Mouse (Mus musculus): Measurements from ENCODE around the gene Efnb2. TPM values are rescaled to one million over a fixed set of nuclear protein-coding genes. Genes with fewer than 3 reads are reported as not detected.

The Efnb2 gene
- total RNA-seq, 2 experiments from 2014 or later, result not detected

DNA sequence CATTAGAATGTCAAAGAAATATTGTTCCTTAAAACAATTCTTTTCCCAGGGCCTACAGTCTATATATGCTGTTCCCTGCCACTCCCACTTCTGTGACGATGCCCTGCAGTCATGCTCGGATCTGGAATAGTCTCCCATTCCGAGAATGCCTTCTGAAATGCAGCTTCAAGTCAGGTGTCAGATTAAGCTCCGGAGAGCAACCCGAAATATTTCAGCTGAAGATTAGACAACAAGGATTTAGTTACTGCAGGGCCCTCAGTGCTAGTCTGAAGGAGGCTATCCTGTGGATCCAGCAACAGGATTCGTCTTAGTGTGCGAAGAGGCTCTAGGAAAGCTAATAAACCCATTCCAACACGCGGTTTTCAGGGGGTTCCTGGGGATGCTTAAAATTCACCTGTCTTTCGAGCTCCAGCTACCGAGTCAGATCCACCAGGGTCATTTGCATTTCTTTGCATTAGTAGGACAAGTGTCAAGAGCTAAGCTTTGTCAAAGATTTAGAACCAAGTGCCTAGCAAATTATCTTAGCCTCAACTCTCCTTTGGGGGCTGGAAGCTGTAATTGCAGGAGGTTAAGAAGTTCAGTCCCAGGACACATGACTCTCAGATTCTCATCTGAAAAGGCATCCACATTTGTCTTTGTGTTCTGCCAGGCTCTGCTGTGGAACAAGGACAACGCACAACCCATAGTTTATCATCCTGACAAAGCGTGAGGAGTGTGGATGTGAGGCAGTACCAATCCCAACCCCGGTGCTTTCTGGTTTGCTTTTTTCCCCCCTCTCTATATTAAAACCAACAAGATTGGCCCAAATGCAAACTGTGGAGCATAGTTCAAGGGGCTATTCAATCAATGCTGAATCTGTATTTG lies 4.2 kb downstream of the Efnb2 start:
- ATAC-seq (replicated peaks; ENCODE audit: low FRiP score, poor library complexity, severe bottlenecking), result no peak

DNA sequence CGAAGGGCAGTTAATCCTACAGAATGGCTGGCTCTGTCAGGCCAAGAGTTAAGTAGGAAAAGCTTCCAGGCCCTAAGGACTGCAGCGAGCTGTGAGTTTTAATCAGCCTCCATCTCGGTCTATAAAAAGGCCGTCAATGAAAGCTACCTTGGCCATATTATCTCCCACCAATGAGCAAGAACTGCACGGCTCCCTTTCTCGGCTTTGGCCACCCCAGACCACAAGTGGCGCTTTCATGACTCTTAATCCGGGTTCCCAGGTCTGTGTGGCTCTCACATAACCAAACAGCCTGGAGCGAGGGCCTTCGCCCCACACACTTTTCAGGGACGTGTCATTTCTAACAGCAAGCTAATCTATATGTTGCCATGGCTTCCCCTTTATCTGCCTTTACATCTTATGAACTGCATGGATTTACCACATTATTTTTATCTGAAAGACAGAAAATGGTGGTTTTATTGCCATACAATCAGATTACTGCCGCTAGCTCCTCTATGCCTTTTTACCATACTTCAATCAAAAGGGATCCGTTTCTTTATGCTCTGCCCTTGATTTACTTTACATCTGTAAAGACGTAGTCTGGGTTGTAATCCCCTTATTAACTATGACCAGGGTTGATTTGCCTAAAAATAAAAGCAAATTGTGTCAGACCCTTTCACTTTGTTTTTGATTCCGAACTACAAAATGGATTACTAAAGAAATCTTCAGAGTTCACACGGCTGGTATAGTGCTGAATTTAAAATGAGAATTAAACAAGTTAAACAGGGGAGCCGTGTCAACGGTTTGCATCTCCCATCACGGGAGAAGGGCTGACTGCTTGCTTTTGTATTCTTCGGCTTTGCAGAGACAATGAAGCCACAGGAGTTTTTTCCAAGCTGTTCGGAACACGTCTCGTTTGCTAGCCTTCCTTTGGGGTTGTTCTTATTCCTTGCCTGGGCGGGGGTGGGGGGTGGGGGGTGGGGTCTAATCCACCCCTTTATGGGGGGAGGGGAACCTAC lies 5.4 kb downstream of the Efnb2 start:
- no peak for ATAC-seq (replicated peaks; ENCODE audit: low FRiP score, poor library complexity, severe bottlenecking)

DNA sequence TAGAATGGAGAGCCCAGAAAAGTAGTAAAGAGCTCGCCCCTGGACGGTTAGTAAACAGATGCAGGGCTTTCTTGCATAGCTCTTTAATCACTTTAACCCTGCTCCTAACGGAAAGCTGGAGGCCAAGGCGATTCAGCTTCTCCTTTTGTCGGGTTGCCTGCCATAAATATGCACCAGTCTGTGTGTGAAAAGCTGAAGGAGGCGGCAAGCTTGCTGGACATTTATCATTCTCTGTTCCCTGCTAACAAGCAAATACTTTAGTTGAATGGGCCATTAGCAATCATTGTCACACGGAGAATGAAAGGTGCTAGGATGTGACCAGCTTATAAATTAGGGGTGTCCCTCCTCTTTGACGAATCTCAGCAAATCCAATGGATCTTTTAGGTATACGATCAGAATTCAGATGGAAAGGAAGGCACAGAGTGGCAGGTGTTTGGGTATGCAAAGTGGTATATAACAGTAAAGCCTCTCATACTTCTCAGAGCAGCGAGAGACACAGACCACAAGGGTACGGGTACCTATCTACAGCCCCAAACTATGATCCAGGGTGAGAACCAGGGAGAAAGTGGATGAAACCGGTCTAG lies 7.0 kb downstream of the Efnb2 start:
- no peak for ATAC-seq (replicated peaks; ENCODE audit: low FRiP score, poor library complexity, severe bottlenecking)

DNA sequence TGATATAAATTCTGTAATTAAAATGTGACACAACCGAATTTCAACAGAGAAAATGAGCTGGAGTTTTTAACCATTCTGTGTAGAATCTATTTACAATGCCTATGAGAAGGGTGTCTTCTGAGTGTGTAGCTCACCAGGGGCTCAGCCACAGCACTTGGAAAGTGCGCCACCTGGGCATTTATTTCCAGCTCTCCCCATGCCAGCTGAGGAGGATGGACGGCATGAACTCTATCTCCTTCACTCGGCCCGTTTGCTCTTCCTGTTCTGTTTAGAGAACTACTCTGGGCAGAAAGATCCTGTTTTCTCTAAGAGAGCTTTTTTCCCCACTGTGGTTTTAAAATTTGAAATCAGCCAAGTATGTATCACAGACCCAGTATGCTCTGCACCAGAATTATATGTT lies 7.7 kb downstream of the Efnb2 start:
- no peak for ATAC-seq (replicated peaks; ENCODE audit: low FRiP score, poor library complexity, severe bottlenecking)

DNA sequence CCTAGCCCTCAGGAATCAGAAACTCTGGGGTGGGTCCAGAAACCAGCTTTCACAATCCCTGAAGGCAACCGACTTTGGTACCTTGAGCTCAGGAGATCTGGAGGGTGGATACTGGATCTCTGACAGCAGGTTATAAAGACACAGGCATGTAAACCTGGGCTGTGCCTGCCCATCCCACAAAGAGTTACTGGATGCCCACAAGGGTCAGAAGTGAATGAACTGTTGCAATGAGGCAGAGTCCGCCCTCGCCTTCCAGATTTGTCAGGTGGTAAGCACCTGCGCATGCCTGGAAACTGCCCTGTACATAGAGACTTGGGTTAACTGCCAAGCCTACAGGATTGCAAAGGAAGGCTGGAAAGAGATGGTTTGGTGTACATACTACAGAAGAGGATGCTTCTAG lies 8.7 kb downstream of the Efnb2 start:
- no peak for ATAC-seq (replicated peaks; ENCODE audit: low FRiP score, poor library complexity, severe bottlenecking)

DNA sequence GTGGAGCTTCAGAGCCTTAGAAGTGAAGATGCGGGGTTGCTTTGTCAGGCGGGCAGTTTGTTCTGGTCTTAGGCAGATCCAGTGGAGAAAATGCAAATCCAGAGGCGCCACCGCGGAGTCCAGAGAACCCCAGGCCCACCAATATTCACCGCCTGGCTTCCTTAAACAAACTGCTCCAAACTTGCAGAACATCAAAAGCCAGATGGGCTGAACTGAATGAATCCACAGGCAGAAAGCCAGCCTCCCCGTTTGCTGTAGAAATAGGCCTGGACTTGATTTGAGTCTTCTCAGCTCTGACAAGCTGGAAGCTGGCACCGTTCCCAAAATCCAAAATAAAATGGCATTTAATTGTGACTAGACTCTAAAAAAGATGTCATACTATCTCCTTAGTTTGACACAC lies 11.1 kb downstream of the Efnb2 start:
- ATAC-seq (replicated peaks; ENCODE audit: low FRiP score, poor library complexity, severe bottlenecking), result no peak

DNA sequence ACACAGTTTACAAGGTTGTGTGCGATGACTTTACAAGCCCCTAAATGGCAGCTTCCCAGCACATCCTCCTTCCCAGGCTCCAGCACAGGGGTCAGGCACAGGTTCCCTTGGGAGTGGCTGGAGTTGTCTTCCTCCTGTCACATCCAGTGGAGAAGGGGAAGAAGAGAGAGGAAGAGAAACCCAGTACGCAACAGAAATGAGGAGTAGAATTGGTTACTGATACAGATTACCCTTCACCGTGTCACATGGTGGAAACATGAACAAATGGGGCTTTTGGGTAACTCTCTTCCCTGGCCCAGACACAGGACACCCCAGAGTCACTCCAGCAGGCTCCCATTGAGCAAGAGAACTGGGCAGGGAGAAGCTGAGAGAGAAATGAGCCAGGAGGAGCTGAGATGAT lies 11.5 kb downstream of the Efnb2 start:
- no peak for ATAC-seq (replicated peaks; ENCODE audit: low FRiP score, poor library complexity, severe bottlenecking)

DNA sequence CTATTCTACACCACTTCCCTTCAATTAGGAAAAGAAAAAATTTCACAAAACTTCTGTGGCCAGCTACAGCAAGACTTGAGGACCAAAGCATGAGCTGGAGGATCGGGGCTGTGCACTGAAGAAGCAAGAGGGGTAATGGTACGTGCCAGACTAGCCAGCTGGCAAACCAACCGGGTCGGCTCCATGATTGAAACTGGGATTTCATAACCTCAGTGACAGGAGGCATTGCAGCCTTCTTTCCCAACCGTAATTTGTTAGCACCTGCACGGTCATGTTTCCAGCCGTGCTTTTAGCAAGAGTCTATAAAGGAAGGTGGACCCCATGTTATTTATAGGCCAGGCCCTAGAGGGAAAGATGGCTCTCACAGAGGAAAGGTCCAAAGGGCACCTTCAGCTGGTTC lies 12.4 kb downstream of the Efnb2 start:
- no peak for ATAC-seq (replicated peaks; ENCODE audit: low FRiP score, poor library complexity, severe bottlenecking)

DNA sequence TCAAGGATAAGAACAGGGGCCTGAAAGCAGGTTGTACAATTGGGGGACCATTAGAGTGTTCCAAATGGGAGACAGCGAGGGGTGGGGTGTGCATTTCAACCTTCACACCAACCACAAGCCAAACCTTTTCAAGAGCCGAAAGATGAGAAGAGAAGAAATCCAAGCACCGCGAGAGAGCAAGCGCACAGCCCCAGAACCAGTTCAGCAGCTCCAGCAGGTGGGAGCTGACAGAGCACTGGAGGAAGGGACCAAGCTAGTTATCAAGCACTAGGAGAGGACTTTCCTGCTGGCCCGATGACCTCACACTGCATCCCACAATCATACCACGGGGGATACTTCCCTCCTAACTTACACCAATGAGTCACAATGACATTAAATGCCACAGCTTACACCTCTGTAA lies 13.2 kb downstream of the Efnb2 start:
- ATAC-seq (replicated peaks; ENCODE audit: low FRiP score, poor library complexity, severe bottlenecking), result no peak

DNA sequence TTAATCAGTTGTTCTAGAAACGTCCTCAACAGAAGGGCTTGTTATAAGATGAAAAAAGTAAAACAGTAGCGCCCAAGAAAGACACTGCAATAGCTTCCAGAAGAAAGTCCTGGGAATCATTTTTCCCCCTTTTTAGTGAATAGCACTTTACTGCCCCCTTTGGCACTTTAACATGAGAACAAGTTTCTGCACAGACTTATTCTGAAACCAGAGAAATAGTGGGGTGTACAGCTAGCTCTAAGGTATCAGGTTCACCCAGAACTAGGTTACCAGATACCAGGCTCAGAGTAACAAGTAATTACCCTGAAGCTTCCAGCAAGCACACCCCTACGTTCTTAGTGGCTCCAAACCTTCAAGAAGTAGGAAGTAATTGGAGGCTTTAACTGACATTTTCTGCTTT lies 13.7 kb downstream of the Efnb2 start:
- no peak for ATAC-seq (replicated peaks; ENCODE audit: low FRiP score, poor library complexity, severe bottlenecking)

DNA sequence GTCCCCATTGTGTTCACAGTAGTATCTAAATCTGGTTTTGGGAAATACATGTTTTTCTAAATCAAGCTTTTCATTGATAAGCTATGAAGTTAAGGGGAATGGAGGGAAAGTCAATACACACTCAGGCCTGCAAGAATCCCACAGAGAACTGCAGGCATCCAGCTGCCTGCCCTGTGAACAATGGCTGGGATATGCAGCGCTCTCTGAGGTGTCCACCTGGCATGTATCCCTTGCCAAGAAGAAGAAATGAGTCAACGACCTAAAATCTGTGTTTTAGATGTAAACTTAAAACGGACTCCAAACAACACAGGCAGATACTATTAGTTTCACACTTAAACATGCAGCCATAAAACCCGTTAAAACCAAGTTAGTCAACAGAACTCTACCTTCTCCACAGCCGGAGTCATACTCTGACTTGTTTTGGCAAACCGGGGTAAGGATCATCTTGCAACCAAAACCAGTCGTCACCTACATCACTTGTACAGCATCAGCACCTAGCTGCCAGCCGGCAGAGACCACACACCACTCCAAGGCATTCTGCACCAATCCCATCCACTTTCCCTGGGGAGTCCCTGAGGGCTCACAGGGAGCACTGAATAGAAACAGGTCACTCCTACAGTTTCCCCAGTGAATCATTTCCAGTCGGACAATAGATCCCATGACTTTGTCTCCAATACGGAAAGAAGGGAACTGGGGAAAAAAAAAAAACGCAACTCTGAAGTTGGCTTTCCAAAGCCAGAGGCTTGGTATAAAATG lies 16.7 kb downstream of the Efnb2 start:
- ATAC-seq (replicated peaks; ENCODE audit: low FRiP score, poor library complexity, severe bottlenecking), result no peak

DNA sequence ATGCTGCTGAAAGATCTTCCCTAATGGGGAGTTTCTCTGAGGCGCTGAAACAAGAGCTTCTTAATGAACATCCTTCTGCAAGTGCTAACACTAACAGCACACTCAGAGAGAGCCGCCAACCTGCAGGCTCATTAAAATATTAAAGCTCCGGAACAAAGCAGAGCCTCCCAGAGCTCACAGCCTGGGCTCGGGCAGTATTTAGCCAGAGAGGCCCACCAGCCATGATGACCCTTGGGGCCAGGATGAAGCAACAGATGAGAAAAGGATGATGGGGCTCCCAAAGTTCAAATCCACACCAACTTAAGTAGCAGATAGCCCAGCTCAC lies 20.8 kb downstream of the Efnb2 start:
- ATAC-seq (replicated peaks; ENCODE audit: low FRiP score, poor library complexity, severe bottlenecking), result no peak

DNA sequence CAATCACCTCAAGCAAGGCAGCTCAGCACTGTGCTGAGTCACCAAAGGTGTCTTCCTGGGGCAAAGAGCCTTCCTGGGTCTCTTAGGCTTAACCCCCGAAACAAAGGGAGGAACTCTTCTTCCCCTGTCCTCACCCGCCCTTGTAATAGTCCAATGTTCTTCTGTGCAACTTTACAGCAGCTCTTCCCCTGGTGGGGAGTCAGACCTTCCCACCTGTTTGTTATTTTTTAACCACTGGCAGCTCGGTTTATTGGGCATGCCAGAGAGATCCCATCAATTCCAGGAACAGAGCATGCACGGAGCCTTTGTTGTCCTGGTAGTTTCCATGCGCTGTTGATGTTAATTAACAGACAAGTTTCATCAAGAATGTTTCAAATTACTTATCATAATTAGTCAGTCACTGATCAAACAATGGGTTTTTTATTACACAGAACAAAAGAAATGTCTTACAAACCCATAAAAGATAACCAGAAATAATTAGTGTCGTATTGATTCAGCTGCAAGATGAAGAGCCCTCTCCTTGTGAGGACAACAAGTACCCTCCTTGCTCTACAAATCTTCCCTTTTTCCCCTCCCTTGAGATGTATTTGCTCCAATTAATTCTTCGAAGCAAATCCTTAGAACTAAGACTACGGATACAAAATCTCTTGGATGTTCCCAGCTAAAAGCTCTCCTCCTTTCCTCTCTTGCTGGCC lies 21.3 kb downstream of the Efnb2 start:
- ATAC-seq (replicated peaks; ENCODE audit: low FRiP score, poor library complexity, severe bottlenecking), result no peak

DNA sequence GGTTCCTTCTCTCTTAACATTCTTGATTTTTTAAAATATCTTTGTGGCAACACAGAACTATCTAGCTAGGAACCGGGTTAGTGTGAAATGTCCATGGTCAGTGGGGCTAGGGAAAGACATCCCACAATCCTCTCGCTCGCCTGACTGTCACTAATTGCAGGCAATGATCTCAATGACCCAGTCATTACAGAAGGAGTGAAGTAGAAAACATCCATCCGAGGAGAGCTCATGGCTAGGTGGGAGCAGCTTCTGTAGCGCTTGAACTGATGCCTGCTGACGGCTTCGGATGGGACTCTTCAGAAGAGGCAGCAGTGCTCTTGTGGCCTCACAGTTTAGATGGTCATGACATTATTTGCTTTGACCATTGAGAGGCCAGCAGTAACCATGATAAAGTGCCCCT lies 29.6 kb downstream of the Efnb2 start:
- no peak for ATAC-seq (replicated peaks; ENCODE audit: low FRiP score, poor library complexity, severe bottlenecking)

DNA sequence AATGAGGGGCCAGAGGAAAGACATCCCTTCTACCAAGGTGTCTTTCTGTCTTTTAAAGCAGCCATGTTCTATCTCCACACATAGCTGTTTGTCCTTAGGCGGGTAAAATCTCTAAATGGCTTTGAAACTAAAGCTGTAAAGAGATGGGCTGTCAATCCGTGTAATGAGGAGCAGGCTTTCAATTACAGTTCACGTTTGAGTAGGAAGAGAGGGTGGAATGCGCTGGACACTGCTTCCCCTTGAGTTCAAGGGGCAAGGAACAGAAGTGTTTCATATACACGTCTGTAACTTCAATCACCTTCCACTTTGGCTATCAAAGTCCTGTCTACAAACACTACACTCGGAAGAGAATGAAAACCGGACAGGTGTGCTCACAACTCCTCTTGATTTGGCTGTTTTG lies 37.0 kb downstream of the Efnb2 start:
- ATAC-seq (replicated peaks; ENCODE audit: low FRiP score, poor library complexity, severe bottlenecking), result no peak

DNA sequence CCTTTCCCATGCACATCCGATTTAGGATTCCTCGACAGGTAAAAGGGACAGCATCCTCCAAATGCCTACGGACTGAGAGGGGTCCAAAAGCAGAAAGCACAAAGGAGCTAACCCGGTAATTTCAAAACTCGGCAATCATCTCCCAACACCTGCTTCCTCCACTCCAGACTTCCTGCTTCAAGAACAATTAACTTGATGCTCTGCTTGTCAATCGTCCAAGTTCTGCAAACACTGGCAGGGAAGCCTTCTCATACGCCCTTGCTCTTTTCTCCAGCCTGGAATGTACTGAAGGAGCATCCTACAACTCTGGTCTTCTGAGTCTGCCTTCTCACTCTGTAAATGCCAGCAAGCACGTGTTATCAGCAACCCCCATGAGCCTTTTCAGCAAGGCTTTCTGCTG lies 37.6 kb downstream of the Efnb2 start:
- ATAC-seq (replicated peaks; ENCODE audit: low FRiP score, poor library complexity, severe bottlenecking), result no peak

DNA sequence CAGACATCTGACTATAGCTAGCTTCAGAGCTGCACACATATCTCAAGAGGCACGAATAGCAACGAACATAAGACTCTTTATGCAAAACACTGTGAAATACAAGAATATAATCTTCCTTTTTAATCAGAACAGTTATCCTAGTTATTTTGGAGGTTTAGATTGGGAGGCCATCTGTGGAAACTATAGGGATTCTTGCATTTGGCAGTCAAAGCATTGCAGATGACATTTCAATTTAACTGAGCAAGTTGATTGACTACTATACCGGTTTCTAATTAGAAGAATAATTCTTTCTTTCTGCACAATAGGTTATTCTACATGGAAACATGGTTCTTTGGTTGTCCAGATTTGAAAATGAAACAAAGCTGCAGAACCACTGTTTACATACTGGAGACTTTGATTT lies 38.6 kb downstream of the Efnb2 start:
- ATAC-seq (replicated peaks; ENCODE audit: low FRiP score, poor library complexity, severe bottlenecking), result no peak

DNA sequence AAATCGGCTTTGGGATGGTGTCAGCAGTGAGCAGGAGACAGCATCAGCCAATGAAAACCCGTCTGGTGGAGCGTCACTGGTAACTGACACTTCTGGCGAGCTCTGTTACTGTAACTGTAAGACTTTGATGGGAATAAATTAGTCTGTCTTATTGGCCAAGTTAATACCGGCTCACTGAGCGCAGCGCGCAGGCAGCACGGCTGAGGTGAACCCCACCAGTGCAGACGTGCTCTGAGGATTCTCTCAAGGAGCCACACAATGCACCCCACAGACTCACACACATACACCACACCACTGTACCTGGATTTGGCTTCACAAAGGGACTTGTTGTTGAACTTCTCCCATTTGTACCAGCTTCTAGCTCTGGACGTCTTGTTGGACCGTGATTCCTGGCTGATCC lies 39.0 kb downstream of the Efnb2 start:
- no peak for ATAC-seq (replicated peaks; ENCODE audit: low FRiP score, poor library complexity, severe bottlenecking)

DNA sequence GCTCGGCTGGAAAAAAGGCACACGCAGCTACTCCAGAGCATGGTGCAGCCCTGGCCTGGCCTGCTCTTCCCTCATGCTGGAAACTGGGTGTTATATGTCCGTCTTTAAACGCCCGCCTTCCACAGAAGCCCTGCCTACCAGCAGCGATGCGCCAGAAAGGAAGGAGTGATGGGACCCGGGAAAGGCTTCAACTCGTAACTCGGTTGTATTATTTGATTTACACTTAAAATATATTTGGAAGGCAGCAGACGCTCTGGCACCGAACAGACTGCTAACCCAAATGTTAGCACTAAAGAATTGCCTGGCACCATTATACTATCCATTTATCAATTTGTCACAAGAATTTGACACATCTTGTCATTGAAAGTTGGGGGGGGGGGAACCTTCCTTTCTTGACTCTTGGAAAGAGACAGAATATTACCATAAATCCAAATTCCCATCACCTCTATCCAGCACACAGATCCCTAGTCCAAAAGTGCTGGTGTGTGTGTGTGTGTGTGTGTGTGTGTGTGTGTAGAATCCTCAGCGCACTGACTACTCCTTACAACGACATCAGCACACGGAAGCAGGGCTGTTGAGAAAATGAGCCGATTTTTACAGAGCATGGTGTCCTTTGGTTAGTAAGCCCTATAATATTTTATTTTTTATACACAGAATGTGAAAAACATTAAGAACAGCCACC lies 39.7 kb downstream of the Efnb2 start:
- ATAC-seq (replicated peaks; ENCODE audit: low FRiP score, poor library complexity, severe bottlenecking), result no peak
